Mouse (Mus musculus) erythroblast, embryonic 14.5 days (primary cell): ENCODE data around the gene Ano8.

ENCODE experiments used
- GATA1 ChIP-seq: IDR thresholded peaks from 2 replicates; pipeline ENCODE4 v1.6.1; 2012; ENCODE audit warnings: low read length, inconsistent platforms, mixed read lengths
- TAL1 ChIP-seq: IDR thresholded peaks from 3 replicates; pipeline ENCODE4 v1.6.1; 2012; ENCODE audit warnings: low read length, inconsistent platforms, mixed read lengths

- TF ChIP-seq GATA1 = no peak
- TF ChIP-seq TAL1 = no peak
These were observed at the start of gene Ano8 for GRCm38 (mm10) chr8:71485142-71486135.
